Mouse (Mus musculus) midbrain, embryonic 15.5 days (tissue): ENCODE measurements around the gene Hrc. TPM values are rescaled to one million over a fixed set of nuclear protein-coding genes. Genes with fewer than 3 reads are reported as not detected.
A peak's percentile ranks its signal among the peaks of the same experiment; 100 is the strongest.
"Not testable (repeated sequence)": the region's sequence is repeated elsewhere in the genome, so short reads cannot be mapped to it uniquely, and the experiment has no call there.

ENCODE experiments used
- ATAC-seq: fragments of 200-750 bp; cut with Nextera tagmentation; replicated peaks from 2 replicates; pipeline ENCODE4 v1.8.0; 2017; ENCODE audit warnings: moderate TSS enrichment
- H3K27ac ChIP-seq: fragments of 300-500 bp; sonication (generic); 2 replicates; pipeline ENCODE4 v1.5.1; 2015; ENCODE audit warnings: mild to moderate bottlenecking, inconsistent platforms
- H3K27me3 ChIP-seq: fragments of 300-500 bp; sonication (generic); replicated peaks from 2 replicates; pipeline ENCODE4 v1.6.1; 2015; ENCODE audit warnings: inconsistent platforms
- H3K36me3 ChIP-seq: fragments of 300-500 bp; sonication (generic); replicated peaks from 2 replicates; pipeline ENCODE4 v1.6.1; 2015; ENCODE audit warnings: inconsistent platforms
- H3K4me1 ChIP-seq: fragments of 300-500 bp; sonication (generic); 2 replicates; pipeline ENCODE4 v1.6.1; 2015; ENCODE audit warnings: inconsistent platforms
- H3K4me2 ChIP-seq: fragments of 300-500 bp; sonication (generic); 2 replicates; pipeline ENCODE4 v1.6.1; 2015; ENCODE audit warnings: inconsistent platforms, mild to moderate bottlenecking, moderate library complexity
- H3K4me3 ChIP-seq: fragments of 300-500 bp; sonication (generic); 2 replicates; pipeline ENCODE4 v1.5.1; 2015; ENCODE audit warnings: mild to moderate bottlenecking, inconsistent platforms
- H3K9ac ChIP-seq: fragments of 300-500 bp; sonication (generic); 2 replicates; pipeline ENCODE4 v1.6.1; 2015; ENCODE audit warnings: mild to moderate bottlenecking, inconsistent platforms
- H3K9me3 ChIP-seq: fragments of 300-500 bp; sonication (generic); 2 replicates; pipeline ENCODE4 v1.6.1; 2016; ENCODE audit warnings: inconsistent platforms
- WGBS: fragments of 180-500 bp; shearing (Covaris S2); methylation state at CpG from one replicate; pipeline ENCODE4 v1.1.7; 2015; ENCODE audit warnings: mixed read lengths; 5-methylcytosine and 5-hydroxymethylcytosine counted together
- polyA plus RNA-seq: library from polyadenylated mRNA; unstranded; fragments of >200 nt; fragmentation: Nextera tagmentation; extraction: Ambion mirVana; gene quantifications from 2 replicates; pipeline ENCODE4 v1.2.1, GENCODE M21; 2015

Gene Hrc
- polyA plus RNA-seq, 1 experiment from 2014 or later, result 0.26 TPM

DNA sequence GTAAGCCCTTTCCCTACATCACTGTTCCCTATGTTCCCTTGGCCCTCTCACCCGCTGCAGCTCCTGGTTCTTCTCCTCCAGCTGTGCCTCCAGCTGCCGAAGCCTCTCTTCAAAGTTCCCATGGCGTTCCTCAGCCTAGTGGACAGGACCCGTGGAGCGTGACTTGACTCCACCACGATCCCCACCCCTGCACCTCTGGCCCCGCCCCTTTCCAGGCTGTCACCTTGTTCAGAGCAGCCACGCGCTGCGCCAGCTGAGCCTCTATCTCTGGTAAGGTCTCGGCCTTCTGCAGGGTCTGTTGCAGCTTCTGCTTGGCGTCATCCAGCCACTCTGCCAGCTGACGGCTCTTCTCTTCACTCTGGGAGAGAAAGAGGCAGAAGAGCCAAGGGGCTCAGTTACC is 21.0 kb downstream of the Hrc start:
- no peak overlapping the region for H3K27ac ChIP-seq
- H3K9me3 ChIP-seq, result no peaks in the 10 kb centered on the region
- H3K4me2 ChIP-seq, result no peak overlapping the region
- H3K4me3 ChIP-seq, result no peak overlapping the region
- H3K4me1 ChIP-seq, result peaks cover 2% of the 10 kb centered on the region; the same call in 1 of the 2 replicates
- peaks cover 44% of the 10 kb centered on the region for H3K36me3 ChIP-seq
- no peak for ATAC-seq
- 60% methylated on average over 13 of the region's 13 CpGs for WGBS
- no peaks in the 10 kb centered on the region for H3K27me3 ChIP-seq
- H3K9ac ChIP-seq, result no peak overlapping the region

DNA sequence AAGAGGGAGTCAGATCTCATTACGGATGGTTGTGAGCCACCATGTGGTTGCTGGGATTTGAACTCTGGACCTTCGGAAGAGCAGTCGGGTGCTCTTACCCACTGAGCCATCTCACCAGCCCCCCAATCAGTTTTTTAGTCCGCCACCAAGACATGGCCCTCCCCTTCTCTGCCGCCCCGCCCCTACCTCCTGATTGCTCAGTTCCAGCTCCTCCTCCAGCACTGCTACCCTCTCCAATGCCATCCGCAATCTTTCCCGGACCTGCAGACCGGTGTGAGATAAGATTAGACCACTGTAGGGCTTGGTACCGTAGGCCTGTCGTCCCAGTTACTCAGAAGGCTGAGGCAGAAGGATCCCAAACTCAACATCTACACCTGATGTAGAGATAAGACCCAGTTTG is 24.0 kb downstream of the Hrc start:
- H3K9ac ChIP-seq, H3K9me3 ChIP-seq, H3K27ac ChIP-seq, H3K4me2 ChIP-seq, ATAC-seq, H3K4me3 ChIP-seq, H3K27me3 ChIP-seq: not testable (repeated sequence)
- H3K4me1 ChIP-seq, result peaks cover 27% of the 10 kb centered on the region
- peaks cover 26% of the 10 kb centered on the region for H3K36me3 ChIP-seq
- 62% methylated on average over 10 of the region's 11 CpGs for WGBS

DNA sequence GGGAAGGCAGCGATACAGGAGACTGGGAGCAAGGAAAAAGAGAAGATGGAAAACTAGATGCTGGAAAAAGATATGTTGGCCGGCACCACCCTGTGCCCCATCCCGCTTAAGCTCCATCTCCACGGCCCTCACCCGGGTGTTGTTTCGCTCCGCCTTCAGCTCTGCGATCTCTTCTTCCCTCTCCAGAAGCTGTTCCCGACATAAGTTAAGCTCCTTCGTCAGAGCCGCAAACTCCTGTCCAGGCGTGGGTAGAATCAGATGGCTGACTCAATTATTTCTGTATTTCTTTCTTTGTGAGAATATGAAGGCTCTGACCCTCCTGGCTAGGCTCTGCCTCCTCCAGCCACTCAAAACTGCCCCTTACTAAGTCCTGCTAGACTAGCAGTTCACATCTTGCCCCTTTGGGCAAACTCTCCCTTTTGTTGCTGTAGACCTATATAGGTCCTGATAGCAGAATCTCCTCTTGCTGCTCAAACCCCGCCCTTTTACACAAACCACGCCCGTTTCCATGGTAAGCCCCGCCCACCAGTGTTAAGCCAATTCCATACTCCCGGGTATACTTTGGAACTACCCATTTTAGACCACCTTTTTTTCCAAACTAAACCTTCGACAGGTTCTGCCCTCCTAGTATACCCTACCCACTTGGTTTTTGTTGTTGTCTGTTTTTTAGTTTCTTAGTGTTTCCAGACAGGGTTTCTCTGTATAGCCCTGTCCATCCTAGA is 25.5 kb downstream of the Hrc start:
- ATAC-seq, result peak; percentile 21
- Histone ChIP-seq H3K27ac (no peak overlapping the region), H3K36me3 (peaks cover 21% of the 10 kb centered on the region; the same call in 1 of the 2 replicates), H3K4me3 (peak overlapping the region; percentile 41; the same call in 1 of the 2 replicates), H3K9ac (no peak overlapping the region), H3K9me3 (no peaks in the 10 kb centered on the region), H3K4me2 (peak overlapping the region; percentile 60), H3K4me1 (peaks cover 38% of the 10 kb centered on the region), H3K27me3 (no peaks in the 10 kb centered on the region; the same call in 1 of the 2 replicates)
- 51% methylated on average over 18 of the region's 18 CpGs for WGBS

DNA sequence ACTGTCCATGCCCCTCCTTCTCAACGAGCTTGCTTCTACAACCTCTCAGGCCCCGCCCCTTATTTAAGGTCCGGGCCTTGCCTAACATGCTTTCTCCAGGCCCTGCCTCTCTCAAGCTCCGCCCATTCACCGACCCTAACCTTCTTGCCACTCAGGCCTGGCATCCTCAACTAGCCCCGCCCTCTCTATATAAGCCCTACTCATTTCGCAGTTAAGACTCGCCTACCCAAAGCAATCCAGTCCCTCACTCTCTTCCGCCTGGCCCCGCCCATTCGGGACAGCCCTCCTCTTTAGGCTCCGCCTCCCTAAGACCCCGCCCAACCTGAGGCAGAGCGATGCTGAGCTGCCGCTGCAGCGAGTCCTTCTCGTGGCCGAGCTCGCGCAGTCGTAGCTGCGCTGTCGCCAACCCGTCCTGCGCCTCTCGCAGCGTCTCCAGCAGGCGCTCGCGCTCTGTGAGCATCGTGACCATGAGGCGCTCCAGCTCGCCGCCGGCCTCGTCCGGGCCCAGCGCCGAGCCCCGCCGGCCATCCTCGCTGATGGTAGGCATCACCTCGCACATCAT is 26.2 kb downstream of the Hrc start:
- peak overlapping the region; percentile 43 for H3K9ac ChIP-seq
- peaks cover 42% of the 10 kb centered on the region for H3K4me1 ChIP-seq
- peak overlapping the region; percentile 41 for H3K4me3 ChIP-seq
- H3K27me3 ChIP-seq, result no peaks in the 10 kb centered on the region; the same call in 1 of the 2 replicates
- peak; percentile 87 for ATAC-seq
- peak overlapping the region; percentile 60 for H3K4me2 ChIP-seq
- peak overlapping the region; percentile 66 for H3K27ac ChIP-seq
- no peaks in the 10 kb centered on the region for H3K9me3 ChIP-seq
- under 1% methylated on average over 43 of the region's 43 CpGs for WGBS
- peaks cover 21% of the 10 kb centered on the region; the same call in 1 of the 2 replicates for H3K36me3 ChIP-seq

DNA sequence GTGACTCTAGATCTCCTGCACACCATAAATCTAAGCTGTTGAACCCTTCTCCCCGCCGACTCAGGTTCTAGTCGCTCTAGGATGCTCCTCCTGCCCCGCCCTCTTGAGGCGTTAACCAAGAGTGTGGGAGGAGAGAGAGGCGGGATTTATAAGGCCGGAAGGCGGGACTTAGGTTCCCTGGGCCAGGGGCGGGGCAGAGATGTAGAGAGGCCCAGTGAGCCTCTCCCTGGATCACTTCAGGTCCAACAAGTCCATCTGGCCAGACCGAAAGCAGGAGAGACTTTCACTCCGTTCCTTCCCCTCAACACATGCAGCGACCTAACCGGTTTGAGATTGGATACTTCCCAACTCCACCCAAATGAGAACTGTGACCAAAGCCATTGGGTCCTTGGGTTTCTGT is 27.7 kb downstream of the Hrc start:
- no peak overlapping the region for H3K4me3 ChIP-seq
- WGBS, result 13% methylated on average over 13 of the region's 13 CpGs
- no peaks in the 10 kb centered on the region; the same call in 1 of the 2 replicates for H3K27me3 ChIP-seq
- H3K4me1 ChIP-seq, result peaks cover 46% of the 10 kb centered on the region
- H3K4me2 ChIP-seq, result peak overlapping the region; percentile 4; the same call in 1 of the 2 replicates
- no peak overlapping the region for H3K9ac ChIP-seq
- H3K9me3 ChIP-seq, result no peaks in the 10 kb centered on the region
- no peak for ATAC-seq
- peaks cover 8% of the 10 kb centered on the region; the same call in 1 of the 2 replicates for H3K36me3 ChIP-seq
- no peak overlapping the region for H3K27ac ChIP-seq

DNA sequence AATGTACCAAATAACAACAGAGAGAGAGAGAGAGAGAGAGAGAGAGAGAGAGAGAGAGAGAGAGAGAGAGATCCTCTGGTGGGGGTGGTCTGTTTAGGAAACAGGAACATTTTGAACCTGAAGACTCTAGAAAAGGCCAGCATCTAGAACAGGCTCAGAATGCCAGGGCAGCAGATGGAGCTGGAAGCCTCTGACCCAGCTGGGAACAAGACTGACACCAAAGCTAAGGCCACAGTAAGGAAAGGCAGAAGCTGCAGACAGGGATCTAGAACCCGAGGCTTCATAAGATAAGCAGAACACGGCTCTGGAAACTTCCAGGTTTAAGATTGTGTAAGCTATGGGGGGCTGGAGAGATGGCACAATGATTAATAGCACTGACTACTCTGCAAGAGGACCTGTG is 28.9 kb downstream of the Hrc start:
- no peak for ATAC-seq
- H3K4me3 ChIP-seq, result no peak overlapping the region
- H3K4me2 ChIP-seq, result no peak overlapping the region
- H3K27me3 ChIP-seq, result peaks cover 2% of the 10 kb centered on the region; the same call in 1 of the 2 replicates
- H3K9ac ChIP-seq, result no peak overlapping the region
- no peaks in the 10 kb centered on the region for H3K9me3 ChIP-seq
- H3K36me3 ChIP-seq, result no peaks in the 10 kb centered on the region
- H3K4me1 ChIP-seq, result peaks cover 52% of the 10 kb centered on the region
- 92% methylated on average over 2 of the region's 2 CpGs for WGBS
- H3K27ac ChIP-seq, result no peak overlapping the region

DNA sequence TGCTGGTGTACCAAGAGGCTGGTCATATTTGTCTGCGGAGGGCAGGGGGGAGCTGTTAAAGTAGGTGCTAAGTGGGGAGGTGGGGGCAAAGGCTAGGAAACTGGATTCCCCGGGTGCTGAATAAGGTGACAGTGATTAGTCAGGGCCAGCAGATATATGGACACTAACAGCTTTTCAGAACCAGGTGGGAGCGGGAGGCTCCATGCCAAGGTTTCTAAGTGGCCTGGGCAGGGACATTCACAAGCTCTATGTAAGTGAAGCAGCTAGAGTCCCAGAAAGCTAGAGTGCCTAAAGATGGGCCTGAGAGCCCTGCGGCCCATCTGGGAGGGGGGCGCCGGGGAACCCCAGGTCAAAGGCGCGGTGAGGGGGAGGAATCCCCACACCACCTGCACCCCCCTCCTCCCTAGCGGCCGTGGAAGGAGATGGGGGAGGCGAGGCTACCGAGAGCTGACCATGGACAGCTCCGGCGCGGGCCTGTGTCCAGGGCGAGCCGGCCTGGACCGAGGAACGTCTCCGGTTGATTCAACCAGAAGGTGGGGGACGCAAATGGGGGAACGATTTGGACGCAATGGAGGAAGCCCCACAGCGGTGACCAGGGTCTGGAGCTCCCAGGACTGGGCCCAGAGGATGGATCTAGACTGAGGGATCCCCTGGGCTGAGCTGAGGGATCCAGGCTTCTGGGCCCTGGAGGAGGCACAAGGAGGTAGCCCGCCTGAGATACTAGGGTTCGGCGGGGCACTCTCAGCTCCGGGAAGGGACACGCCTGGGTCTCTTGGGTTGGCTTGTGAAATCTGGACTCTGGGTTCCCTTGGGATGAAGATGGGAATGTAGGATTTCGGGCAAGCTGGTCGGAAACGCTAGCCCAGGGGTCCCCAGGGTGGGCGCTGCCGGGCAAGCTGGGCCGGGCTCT is 30.9 kb downstream of the Hrc start:
- peak overlapping the region; percentile 74 for H3K4me3 ChIP-seq
- peaks cover 70% of the 10 kb centered on the region for H3K4me1 ChIP-seq
- WGBS, result 5% methylated on average over 28 of the region's 35 CpGs
- peak overlapping the region; percentile 78 for H3K27ac ChIP-seq
- no peak for ATAC-seq
- peak overlapping the region; percentile 74 for H3K4me2 ChIP-seq
- H3K27me3 ChIP-seq, result peaks cover 7% of the 10 kb centered on the region; the same call in 1 of the 2 replicates
- H3K36me3 ChIP-seq, result no peaks in the 10 kb centered on the region
- no peaks in the 10 kb centered on the region for H3K9me3 ChIP-seq
- H3K9ac ChIP-seq, result peak overlapping the region; percentile 85

DNA sequence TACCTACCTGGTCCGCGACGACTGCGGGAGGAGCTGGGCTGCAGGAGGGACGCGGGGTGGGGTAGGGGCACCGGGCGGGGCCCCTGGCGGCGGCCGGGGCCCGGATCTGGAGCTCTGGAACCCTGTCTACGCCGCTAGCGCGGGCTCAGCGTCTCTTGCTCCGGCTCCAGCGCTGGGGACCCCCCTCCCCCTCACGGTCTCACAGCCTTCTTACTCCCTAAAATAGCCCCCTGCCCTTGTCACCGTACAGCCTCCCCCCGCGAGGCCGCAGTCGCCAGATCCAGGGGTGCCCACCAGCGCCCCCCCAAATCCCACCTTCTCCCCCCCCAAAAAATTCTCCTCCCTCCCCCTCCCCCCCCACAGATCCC is 31.5 kb downstream of the Hrc start, which contains the start of gene Ppfia3:
TSS of gene Ppfia3 (minus strand) at position 368 of the 368 bp plus-strand sequence.
- H3K27ac ChIP-seq, result peak within 1 kb of the TSS; percentile 85
- H3K4me3 ChIP-seq, result peak within 1 kb of the TSS; percentile 74
- peaks cover 64% of the 10 kb centered on the region for H3K4me1 ChIP-seq
- peak within 1 kb of the TSS; percentile 85 for H3K9ac ChIP-seq
- ATAC-seq, result peak; percentile 52
- H3K4me2 ChIP-seq, result peak within 1 kb of the TSS; percentile 77
- H3K36me3 ChIP-seq, result no peaks in the 10 kb centered on the region
- H3K9me3 ChIP-seq, result no peaks in the 10 kb centered on the region
- under 1% methylated on average over 24 of the region's 26 CpGs for WGBS
- H3K27me3 ChIP-seq, result peaks cover 7% of the 10 kb centered on the region; the same call in 1 of the 2 replicates

DNA sequence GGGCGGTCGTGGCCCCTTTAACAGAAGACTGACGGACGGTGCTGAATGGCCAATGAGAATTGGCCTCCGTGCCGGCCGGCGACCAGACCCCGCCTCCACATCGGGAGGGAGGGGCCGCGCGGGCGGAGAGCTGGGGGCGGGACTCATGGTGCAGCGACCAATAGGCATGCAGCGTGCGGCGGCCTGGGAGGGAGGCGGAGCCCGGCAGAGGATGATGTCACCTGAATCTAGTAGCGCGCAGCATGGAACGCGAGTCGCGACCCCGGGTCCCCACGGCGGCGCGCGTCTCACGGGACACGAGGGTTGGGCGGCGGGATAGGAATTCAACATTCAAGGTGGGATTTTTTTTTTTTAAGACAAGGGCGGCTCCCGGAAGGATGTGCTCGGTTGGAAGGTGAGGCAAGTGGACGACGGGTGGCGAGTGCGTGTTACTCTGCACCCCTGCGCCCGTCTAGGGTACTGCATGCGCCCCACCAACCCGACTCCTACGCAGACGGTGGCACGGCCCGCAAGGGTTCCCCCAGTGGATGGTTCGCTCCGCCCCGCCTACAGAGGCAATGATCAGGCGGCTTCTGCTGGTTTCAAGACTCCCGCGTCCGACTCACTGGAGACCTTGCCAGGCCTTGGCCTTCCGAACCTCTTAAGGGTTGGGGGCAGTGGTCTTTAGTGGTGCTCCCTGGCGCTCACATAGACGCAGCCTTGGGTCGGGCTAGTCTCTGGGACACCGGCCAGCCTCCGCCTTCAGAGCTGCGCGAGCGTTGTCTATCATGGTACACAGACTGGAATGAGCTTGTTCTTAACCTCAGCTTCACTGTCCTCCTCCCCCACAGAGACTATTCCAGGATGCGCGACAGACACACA is 32.2 kb downstream of the Hrc start:
- H3K36me3 ChIP-seq, result no peaks in the 10 kb centered on the region
- H3K9me3 ChIP-seq, result no peaks in the 10 kb centered on the region
- WGBS, result 1% methylated on average over 70 of the region's 70 CpGs
- peak overlapping the region; percentile 77 for H3K4me2 ChIP-seq
- peak; percentile 89 for ATAC-seq
- peak overlapping the region; percentile 85 for H3K27ac ChIP-seq
- H3K27me3 ChIP-seq, result peaks cover 7% of the 10 kb centered on the region; the same call in 1 of the 2 replicates
- H3K4me3 ChIP-seq, result peak overlapping the region; percentile 74
- H3K4me1 ChIP-seq, result peaks cover 58% of the 10 kb centered on the region
- peak overlapping the region; percentile 85 for H3K9ac ChIP-seq

DNA sequence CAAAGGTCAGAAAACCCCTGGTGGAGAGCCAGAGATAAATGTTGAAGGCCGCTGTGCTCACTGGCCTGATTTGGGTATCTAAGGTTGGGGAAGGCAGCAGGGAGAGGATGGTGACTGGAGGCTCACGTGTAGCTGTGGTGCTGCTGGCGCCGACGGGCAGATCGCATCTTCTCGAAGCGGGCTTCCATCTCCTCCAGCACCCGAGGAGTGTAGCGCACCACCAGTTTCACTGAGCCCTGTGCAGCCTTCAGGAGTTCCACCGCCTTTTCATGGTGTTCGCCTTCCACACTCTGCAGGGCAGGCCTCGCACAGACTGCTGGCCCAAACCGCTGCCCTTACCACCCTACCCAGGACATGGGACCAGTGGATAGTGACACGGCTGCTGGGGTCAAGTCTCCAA is 33.1 kb downstream of the Hrc start:
- peak overlapping the region; percentile 85; the same call in 1 of the 2 replicates for H3K27ac ChIP-seq
- 86% methylated on average over 15 of the region's 15 CpGs for WGBS
- H3K27me3 ChIP-seq, result peaks cover 7% of the 10 kb centered on the region; the same call in 1 of the 2 replicates
- H3K4me1 ChIP-seq, result peaks cover 49% of the 10 kb centered on the region
- H3K4me2 ChIP-seq, result peak overlapping the region; percentile 77
- H3K4me3 ChIP-seq, result peak overlapping the region; percentile 74
- H3K36me3 ChIP-seq, result no peaks in the 10 kb centered on the region; the same call in 1 of the 2 replicates
- ATAC-seq, result no peak
- H3K9ac ChIP-seq, result peak overlapping the region; percentile 64
- H3K9me3 ChIP-seq, result no peaks in the 10 kb centered on the region
